ENCODE assay signal across 15 mouse cellular contexts in the genomic region with DNA sequence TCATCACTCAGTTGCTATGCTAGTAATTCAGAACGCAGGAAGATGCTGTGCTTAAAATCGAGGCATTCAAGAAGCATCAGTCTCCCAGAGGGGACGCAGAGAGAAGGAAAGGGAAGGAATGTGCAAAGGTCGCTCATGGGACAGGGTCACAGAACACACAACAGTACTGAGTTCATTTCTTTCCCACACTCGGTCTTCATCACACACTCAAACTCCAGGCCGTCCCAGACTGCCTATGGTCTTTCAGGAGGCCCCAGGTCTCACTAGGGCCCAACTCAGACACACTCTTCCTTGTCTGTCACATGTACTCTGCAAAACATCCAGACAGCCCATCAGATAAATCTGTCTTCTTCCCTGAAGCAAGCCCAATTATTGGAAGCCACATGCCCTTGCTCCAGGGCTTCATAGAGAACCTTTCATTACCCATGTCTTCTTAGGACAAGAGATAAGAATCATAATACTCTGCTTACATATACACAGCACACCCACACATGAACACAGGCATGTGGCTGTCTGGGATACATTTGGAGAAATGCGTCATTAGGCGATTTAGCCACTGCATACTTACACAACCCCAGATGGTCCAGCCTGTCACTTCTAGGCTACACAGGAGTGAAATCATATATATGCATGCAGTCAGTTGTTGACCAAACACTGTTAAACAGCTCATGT. TPM values are rescaled to one million over a fixed set of nuclear protein-coding genes. Genes with fewer than 3 reads are reported as not detected.
DNase-seq lines count a peak whose midpoint lies in the region; ATAC-seq and TF ChIP-seq lines count a peak whose summit lies in the region.
"Had no signal": no experiment of that assay in that cellular context is flagged by ENCODE, and none has a peak within 500 bp of the region (broad histone marks: within the 10 kb centered on the region; RNA-seq: fewer than 3 reads in every experiment).

No protein-coding gene starts in this region.

- no peaks in the 10 kb centered on the region for H3K27me3 ChIP-seq in heart, postnatal 0 days (ENCODE audit: control insufficient read depth, insufficient read depth, low read length)
- H3K27me3 ChIP-seq in lung, postnatal 0 days (replicated peaks; ENCODE audit: insufficient read depth, low read length), result no peaks in the 10 kb centered on the region
- no peaks in the 10 kb centered on the region for H3K27me3 ChIP-seq in midbrain, embryonic 15.5 days (replicated peaks)
- H3K27me3 ChIP-seq: heart, embryonic 15.5 days had no signal

- no peak for TF ChIP-seq EP300 in heart, postnatal 0 days (IDR thresholded peaks at IDR 0.05; ENCODE audit: low read depth)
- no peak for TF ChIP-seq EP300 in lung, postnatal 0 days (IDR thresholded peaks at IDR 0.05)

- no peak overlapping the region for H3K9ac ChIP-seq in heart, postnatal 0 days (replicated peaks; ENCODE audit: low read depth, low read length)
- no peak overlapping the region for H3K9ac ChIP-seq in lung, postnatal 0 days (replicated peaks; ENCODE audit: low read depth)
- no peak overlapping the region for H3K9ac ChIP-seq in midbrain, embryonic 15.5 days
- H3K9ac ChIP-seq: heart, embryonic 15.5 days had no signal

- ATAC-seq in heart, postnatal 0 days (ENCODE audit: insufficient read depth, low read depth), result no peak
- peak; percentile 58 for ATAC-seq in lung, postnatal 0 days
- 0 out of 2 replicates have a peak, but pooled peaks have one; percentile 27 for ATAC-seq in midbrain, embryonic 15.5 days (replicated peaks)

- H3K4me2 ChIP-seq in heart, postnatal 0 days (ENCODE audit: low read depth, low read length), result no peak overlapping the region
- H3K4me2 ChIP-seq in lung, postnatal 0 days (replicated peaks; ENCODE audit: low read depth, low read length), result no peak overlapping the region
- no peak overlapping the region for H3K4me2 ChIP-seq in midbrain, embryonic 15.5 days
- H3K4me2 ChIP-seq: heart, embryonic 15.5 days had no signal

- no peak for DNase-seq in heart, postnatal 0 days (ENCODE audit: low spot score)
- DNase-seq in heart, adult 9 months (ENCODE audit: low spot score in 2 of 2), result no peak
- peak; percentile 30 for DNase-seq in lung, postnatal 0 days (ENCODE audit: low spot score)
- DNase-seq in lung, postnatal 14 days, result no peak
- peak; percentile 41 for DNase-seq in embryo, embryonic 10.5 days (ENCODE audit: low spot score)
- DNase-seq in left cerebral cortex, adult 2 months (ENCODE audit: extremely low spot score in 1 of 2, low spot score in 2 of 2), result no peak
- DNase-seq in left cerebral cortex, adult 8-10 months (ENCODE audit: low spot score in 2 of 2), result no peak
- DNase-seq: adrenal gland, postnatal 14 days; cerebellum, adult 11 months; liver; thymus, postnatal 36 days had no signal

- TF ChIP-seq CTCF in heart, postnatal 0 days (IDR thresholded peaks at IDR 0.05; ENCODE audit: low read depth), result no peak
- no peak for TF ChIP-seq CTCF in lung, postnatal 0 days (IDR thresholded peaks at IDR 0.05)
- TF ChIP-seq CTCF in left cerebral cortex, adult 2 months (IDR thresholded peaks at IDR 0.05), result no peak

- H3K9me3 ChIP-seq in heart, postnatal 0 days (replicated peaks; ENCODE audit: control insufficient read depth, low read length), result no peaks in the 10 kb centered on the region
- no peaks in the 10 kb centered on the region for H3K9me3 ChIP-seq in lung, postnatal 0 days (ENCODE audit: low read length)
- no peaks in the 10 kb centered on the region for H3K9me3 ChIP-seq in midbrain, embryonic 15.5 days
- H3K9me3 ChIP-seq: heart, embryonic 15.5 days had no signal

- peak overlapping the region; percentile 20; the same call in 1 of the 2 replicates for H3K27ac ChIP-seq in heart, postnatal 0 days (ENCODE audit: low read depth)
- no peak overlapping the region for H3K27ac ChIP-seq in lung, postnatal 0 days (ENCODE audit: low read length)
- no peak overlapping the region for H3K27ac ChIP-seq in midbrain, embryonic 15.5 days
- no peak overlapping the region for H3K27ac ChIP-seq in left cerebral cortex, adult 2 months
- H3K27ac ChIP-seq: heart, embryonic 15.5 days; kidney, postnatal 0 days had no signal

- intact Hi-C loops in left cerebral cortex, adult 2 months (cut with DNase I), result no loop called here

- H3K4me3 ChIP-seq in heart, postnatal 0 days (ENCODE audit: low read depth, low read length), result no peak overlapping the region
- no peak overlapping the region for H3K4me3 ChIP-seq in lung, postnatal 0 days (ENCODE audit: low read depth, low read length)
- no peak overlapping the region for H3K4me3 ChIP-seq in midbrain, embryonic 15.5 days
- no peak overlapping the region for H3K4me3 ChIP-seq in left cerebral cortex, adult 2 months
- H3K4me3 ChIP-seq: heart, embryonic 15.5 days had no signal

- no peaks in the 10 kb centered on the region; the same call in 1 of the 2 replicates for H3K4me1 ChIP-seq in heart, postnatal 0 days (ENCODE audit: control insufficient read depth, insufficient read depth)
- H3K4me1 ChIP-seq in lung, postnatal 0 days (ENCODE audit: insufficient read depth, low read depth, low read length), result 0 out of 2 replicates have a peak, but pooled peaks cover 2% of the 10 kb centered on the region
- H3K4me1 ChIP-seq in midbrain, embryonic 15.5 days, result no peaks in the 10 kb centered on the region; the same call in 1 of the 2 replicates
- H3K4me1 ChIP-seq: heart, embryonic 15.5 days had no signal

- no peaks in the 10 kb centered on the region for H3K36me3 ChIP-seq in heart, postnatal 0 days (replicated peaks; ENCODE audit: control insufficient read depth, insufficient read depth, low read length)
- no peaks in the 10 kb centered on the region for H3K36me3 ChIP-seq in lung, postnatal 0 days (ENCODE audit: insufficient read depth, low read length)
- H3K36me3 ChIP-seq in midbrain, embryonic 15.5 days (replicated peaks), result no peaks in the 10 kb centered on the region
- H3K36me3 ChIP-seq: heart, embryonic 15.5 days had no signal

- WGBS in heart, postnatal 0 days, result 65% methylated on average over 8 of the region's 8 CpGs
- WGBS in lung, postnatal 0 days, result 45% methylated on average over 8 of the region's 8 CpGs
- 69% methylated on average over 8 of the region's 8 CpGs for WGBS in midbrain, embryonic 15.5 days

RNA-seq across cellular contexts. Expression of a gene that starts 39.6 kb away (rescaled TPM):
- 4.6 and 7.9 TPM in 2 replicates for total RNA-seq in heart, postnatal 0 days (2014; rRNA removed; ENCODE audit: low replicate concordance)
- 8.1 TPM in 2 replicates for polyA plus RNA-seq in heart, postnatal 0 days (2015; fragmentation: Nextera tagmentation; extraction: Ambion mirVana)
- polyA plus RNA-seq in lung, postnatal 0 days (2015; fragmentation: Nextera tagmentation; extraction: Ambion mirVana), result 37.9 and 42.5 TPM in 2 replicates
- 17.1 and 19.7 TPM in 2 replicates for polyA plus RNA-seq in midbrain, embryonic 15.5 days (2015; fragmentation: Nextera tagmentation; extraction: Ambion mirVana)
- 10 to 100 TPM; 14.6 to 16.4 TPM for total RNA-seq in left cerebral cortex, adult 2 months (2021)
- 10 to 100 TPM; 14.4 to 17.2 (median 14.6) TPM for total RNA-seq in left cerebral cortex, adult 8-10 months (2022)
- total RNA-seq: monocyte, adult 5-6 weeks had no signal

Comparison
In these comparisons a context has a peak if more than half of its experiments do, and no peak if none do; other contexts are left out.
1. DNase-seq: peak in lung, postnatal 0 days (single experiment) and embryo, embryonic 10.5 days (single experiment); none in heart, postnatal 0 days (single experiment), heart, adult 9 months (0 of 2), lung, postnatal 14 days (single experiment), left cerebral cortex, adult 2 months (0 of 2) and left cerebral cortex, adult 8-10 months (0 of 2).